Mouse (Mus musculus) cerebellum, adult 2 months (tissue): Measurements from ENCODE around the gene Ndrg3.

Experiments
- CTCF ChIP-seq: fragments of 200-500 bp; IDR thresholded peaks from 2 replicates; pipeline ENCODE4 v1.5.1; 2011; ENCODE audit warnings: low read depth, mild to moderate bottlenecking, control low read depth, low read length, moderate library complexity, borderline replicate concordance; ENCODE audit not compliant: insufficient read depth
- POLR2A ChIP-seq: fragments of 200-500 bp; IDR thresholded peaks from 2 replicates; pipeline ENCODE4 v1.6.1; 2011; ENCODE audit warnings: low read length, control low read depth, borderline replicate concordance; ENCODE audit not compliant: insufficient read depth

DNA sequence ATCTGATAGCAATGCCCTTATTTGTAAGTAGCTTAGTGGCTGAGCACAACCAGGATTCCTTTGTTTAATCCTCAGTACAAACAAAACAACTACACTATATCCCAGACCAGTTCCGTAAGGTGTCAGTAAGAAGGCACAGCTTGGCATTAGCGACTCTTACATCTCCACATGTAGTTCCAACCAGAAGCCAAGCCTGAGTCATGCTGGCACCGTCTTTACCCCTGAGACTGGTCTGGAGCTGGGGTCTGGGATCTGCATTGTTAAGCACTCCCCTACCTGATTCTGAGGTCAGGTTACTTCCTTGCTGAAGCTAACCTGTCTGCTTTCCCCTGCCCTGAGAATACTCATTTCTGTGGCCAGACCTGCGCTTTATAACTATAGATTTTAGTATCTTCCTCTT is 23.4 kb downstream of the Ndrg3 start:
- TF ChIP-seq POLR2A (no peak), CTCF (no peak)
